Mouse (Mus musculus): Measurements from ENCODE around the gene Usp21. TPM values are rescaled to one million over a fixed set of nuclear protein-coding genes. Genes with fewer than 3 reads are reported as not detected.
A peak's percentile ranks its signal among the peaks of the same experiment; 100 is the strongest.

Usp21 gene
- 104 and 128 TPM in 2 replicates for polyA plus RNA-seq (2012; rRNA removed)
- 81.2 and 96.0 TPM in 2 replicates for polyA plus RNA-seq (2014; fragmentation: Nextera tagmentation; extraction: Ambion mirVana)

DNA sequence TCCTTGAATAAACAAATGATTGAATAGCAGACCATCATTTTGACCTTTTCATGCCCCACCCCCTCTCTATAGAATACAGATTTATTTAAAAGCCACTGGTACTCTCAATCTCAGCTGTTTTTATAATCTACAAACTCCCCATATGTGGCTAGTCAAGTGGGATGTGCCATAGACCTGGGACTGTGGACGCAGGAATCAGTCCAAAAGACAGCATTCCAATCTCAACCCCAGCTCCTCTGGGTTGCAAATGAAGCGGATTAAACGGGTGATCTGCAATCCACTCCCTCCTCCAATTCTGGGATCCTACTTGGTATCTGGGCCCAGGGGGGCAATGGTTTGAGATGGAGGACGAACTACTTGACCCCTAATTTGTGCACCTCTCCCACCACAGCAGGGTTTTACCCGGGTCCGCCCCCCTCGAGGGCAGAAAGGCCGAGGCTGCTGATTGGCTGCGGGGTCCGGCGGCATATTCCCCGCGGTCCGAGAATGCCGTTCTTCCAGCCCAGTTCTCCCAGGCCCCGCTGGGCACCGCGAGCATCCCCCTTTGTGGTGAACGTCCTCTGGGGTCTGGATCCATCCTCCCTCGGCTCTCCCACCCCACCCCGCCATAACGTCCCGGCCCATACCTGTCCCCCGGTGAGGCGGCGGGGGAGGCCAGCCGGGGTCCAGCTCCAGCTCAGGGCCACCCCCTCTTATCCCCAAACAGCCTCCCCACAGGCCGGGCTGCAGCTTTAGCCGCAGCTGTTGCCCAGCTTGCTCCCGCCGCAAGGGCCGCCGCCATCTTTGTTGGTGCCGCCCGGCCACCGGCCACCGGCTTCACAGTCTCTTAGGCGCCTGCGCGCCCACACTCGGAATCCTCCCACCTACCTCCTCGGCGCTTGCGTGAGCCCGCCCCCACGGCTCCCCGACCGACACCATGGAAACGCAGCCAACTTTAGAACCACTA lies at the start of gene Usp21:
Gene Usp21, minus strand, starts transcription at position 856 of the 946 bp plus-strand sequence.
- ATAC-seq (ENCODE audit: low FRiP score, low read depth) (peak; percentile 96), DNase-seq (ENCODE audit: low spot score) (peak; percentile 93)
- Histone ChIP-seq H3K9ac (ENCODE audit: low read depth, low read length, severe bottlenecking) (peak within 1 kb of the TSS; percentile 93), H3K4me1 (ENCODE audit: control insufficient read depth, insufficient read depth, low read length) (peaks cover 11% of the 10 kb centered on the region), H3K4me3 (replicated peaks; ENCODE audit: low read length) (peak within 1 kb of the TSS; percentile 92), H3K36me3 (ENCODE audit: control insufficient read depth, insufficient read depth, low read length) (peaks cover 59% of the 10 kb centered on the region), H3K9me3 (ENCODE audit: control insufficient read depth, low read length) (no peaks in the 10 kb centered on the region), H3K4me2 (replicated peaks; ENCODE audit: low read depth, low read length, severe bottlenecking) (peak within 1 kb of the TSS; percentile 55), H3K27me3 (ENCODE audit: control insufficient read depth, insufficient read depth, low read length) (no peaks in the 10 kb centered on the region), H3K27ac (replicated peaks; ENCODE audit: low read depth, low read length) (peak within 1 kb of the TSS; percentile 87)
- WGBS = 3% methylated on average over 47 of the region's 49 CpGs
- TF ChIP-seq POLR2A (IDR thresholded peaks at IDR 0.05; ENCODE audit: borderline replicate concordance, extremely low read depth, insufficient read depth, insufficient read length) = peak; percentile 87

DNA sequence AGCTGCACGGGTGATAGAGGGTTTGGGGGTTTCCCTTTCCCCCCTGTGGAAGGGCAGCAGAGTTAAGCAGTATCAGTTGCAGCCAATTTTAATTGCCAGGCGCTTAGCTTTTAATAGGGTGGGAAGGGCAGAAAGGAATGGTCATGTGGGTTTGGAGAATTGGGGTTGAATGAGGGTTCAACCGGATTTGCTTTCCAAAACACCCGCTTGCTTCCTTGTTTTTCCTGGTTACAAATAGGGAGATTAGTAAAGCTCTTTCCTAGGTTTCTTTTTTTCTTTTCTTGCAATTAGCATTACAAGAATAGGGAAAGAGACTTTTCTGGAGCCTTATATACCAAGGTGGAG lies 42.4 kb upstream of the Usp21 start:
- Histone ChIP-seq H3K4me1 (ENCODE audit: control insufficient read depth, insufficient read depth, low read length) (peaks cover 20% of the 10 kb centered on the region), H3K4me3 (replicated peaks; ENCODE audit: low read length) (peak overlapping the region; percentile 62), H3K36me3 (ENCODE audit: control insufficient read depth, insufficient read depth, low read length) (peaks cover 7% of the 10 kb centered on the region; the same call in 1 of the 2 replicates), H3K4me2 (replicated peaks; ENCODE audit: low read depth, low read length, severe bottlenecking) (peak overlapping the region; percentile 94), H3K27ac (replicated peaks; ENCODE audit: low read depth, low read length) (peak overlapping the region; percentile 99), H3K9ac (ENCODE audit: low read depth, low read length, severe bottlenecking) (peak overlapping the region; percentile 94), H3K9me3 (ENCODE audit: control insufficient read depth, low read length) (no peaks in the 10 kb centered on the region), H3K27me3 (ENCODE audit: control insufficient read depth, insufficient read depth, low read length) (no peaks in the 10 kb centered on the region)
- TF ChIP-seq POLR2A (IDR thresholded peaks at IDR 0.05; ENCODE audit: borderline replicate concordance, extremely low read depth, insufficient read depth, insufficient read length) = no peak
- WGBS = 0% methylated on average over 4 of the region's 4 CpGs
- ATAC-seq (ENCODE audit: low FRiP score, low read depth) (no peak; the same call in 1 of the 2 replicates), DNase-seq (ENCODE audit: low spot score) (peak; percentile 41)

- 2% methylated on average over 45 of the region's 61 CpGs for WGBS
- TF ChIP-seq POLR2A (IDR thresholded peaks at IDR 0.05; ENCODE audit: borderline replicate concordance, extremely low read depth, insufficient read depth, insufficient read length) = peak; percentile 35; the same call in 1 of the 2 replicates
- Histone ChIP-seq H3K4me3 (replicated peaks; ENCODE audit: low read length) (peak overlapping the region; percentile 62), H3K9me3 (ENCODE audit: control insufficient read depth, low read length) (no peaks in the 10 kb centered on the region), H3K9ac (ENCODE audit: low read depth, low read length, severe bottlenecking) (peak overlapping the region; percentile 94), H3K27ac (replicated peaks; ENCODE audit: low read depth, low read length) (peak overlapping the region; percentile 99), H3K4me2 (replicated peaks; ENCODE audit: low read depth, low read length, severe bottlenecking) (peak overlapping the region; percentile 94), H3K27me3 (ENCODE audit: control insufficient read depth, insufficient read depth, low read length) (no peaks in the 10 kb centered on the region), H3K36me3 (ENCODE audit: control insufficient read depth, insufficient read depth, low read length) (peaks cover 4% of the 10 kb centered on the region; the same call in 1 of the 2 replicates), H3K4me1 (ENCODE audit: control insufficient read depth, insufficient read depth, low read length) (peaks cover 20% of the 10 kb centered on the region)
- peak; percentile 83 for DNase-seq (ENCODE audit: low spot score)
- peak; percentile 92 for ATAC-seq (ENCODE audit: low FRiP score, low read depth)
These were observed 41.8 kb upstream of the Usp21 start for GRCm38 (mm10) chr1:171329433-171330215.

DNA sequence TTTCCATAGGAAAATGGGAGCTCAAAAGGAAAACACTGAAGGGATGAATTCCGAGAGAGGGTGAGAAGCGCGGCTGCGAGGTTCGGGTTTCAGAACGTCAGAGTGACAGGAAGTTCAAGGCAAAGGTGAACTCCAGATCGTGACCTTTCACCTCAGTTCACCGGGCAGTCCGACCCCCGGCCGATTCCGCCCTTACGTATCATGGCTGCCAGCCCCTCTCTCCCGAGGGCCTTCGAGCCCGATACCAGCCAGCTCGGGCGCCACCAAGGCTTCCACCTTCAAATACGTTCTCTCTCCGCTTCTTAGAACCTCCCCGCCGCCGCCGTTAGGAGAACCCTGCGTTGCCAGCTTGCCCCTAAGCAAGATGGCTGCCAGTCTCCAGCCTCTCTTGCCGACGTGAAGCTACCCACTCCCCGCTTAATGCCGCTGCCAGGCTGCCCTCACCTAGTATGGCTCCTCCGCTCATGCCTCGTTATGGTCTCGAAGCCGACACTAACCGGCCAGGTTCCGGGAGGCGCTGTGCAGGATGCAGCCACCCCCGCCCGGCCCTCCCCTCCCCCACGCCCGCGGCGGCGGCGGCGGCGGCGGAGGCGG lies 41.1 kb upstream of the Usp21 start, which contains the start of gene Dedd:
Gene Dedd, plus strand, starts transcription at position 307 of the 594 bp plus-strand sequence.
- peak; percentile 92 for ATAC-seq (ENCODE audit: low FRiP score, low read depth)
- Histone ChIP-seq H3K9ac (ENCODE audit: low read depth, low read length, severe bottlenecking) (peak within 1 kb of the TSS; percentile 94), H3K9me3 (ENCODE audit: control insufficient read depth, low read length) (no peaks in the 10 kb centered on the region), H3K4me1 (ENCODE audit: control insufficient read depth, insufficient read depth, low read length) (peaks cover 20% of the 10 kb centered on the region), H3K27me3 (ENCODE audit: control insufficient read depth, insufficient read depth, low read length) (no peaks in the 10 kb centered on the region), H3K4me3 (replicated peaks; ENCODE audit: low read length) (peak within 1 kb of the TSS; percentile 62), H3K4me2 (replicated peaks; ENCODE audit: low read depth, low read length, severe bottlenecking) (peak within 1 kb of the TSS; percentile 94), H3K36me3 (ENCODE audit: control insufficient read depth, insufficient read depth, low read length) (no peaks in the 10 kb centered on the region), H3K27ac (replicated peaks; ENCODE audit: low read depth, low read length) (peak within 1 kb of the TSS; percentile 99)
- DNase-seq (ENCODE audit: low spot score) = peak; percentile 94
- WGBS = 1% methylated on average over 35 of the region's 48 CpGs
- TF ChIP-seq POLR2A (IDR thresholded peaks at IDR 0.05; ENCODE audit: borderline replicate concordance, extremely low read depth, insufficient read depth, insufficient read length) = peak; percentile 55; the same call in 1 of the 2 replicates

Measured in limb, embryonic 14.5 days (tissue).